Mouse (Mus musculus): Measurements from ENCODE around the gene B3gnt9. TPM values are rescaled to one million over a fixed set of nuclear protein-coding genes. Genes with fewer than 3 reads are reported as not detected.

The B3gnt9 gene
- 6.0 and 9.7 TPM in 2 replicates for total RNA-seq (2014; rRNA removed; ENCODE audit: low replicate concordance)
- 7.3 and 7.7 TPM in 2 replicates for polyA plus RNA-seq (2015; fragmentation: Nextera tagmentation; extraction: Ambion mirVana)

DNA sequence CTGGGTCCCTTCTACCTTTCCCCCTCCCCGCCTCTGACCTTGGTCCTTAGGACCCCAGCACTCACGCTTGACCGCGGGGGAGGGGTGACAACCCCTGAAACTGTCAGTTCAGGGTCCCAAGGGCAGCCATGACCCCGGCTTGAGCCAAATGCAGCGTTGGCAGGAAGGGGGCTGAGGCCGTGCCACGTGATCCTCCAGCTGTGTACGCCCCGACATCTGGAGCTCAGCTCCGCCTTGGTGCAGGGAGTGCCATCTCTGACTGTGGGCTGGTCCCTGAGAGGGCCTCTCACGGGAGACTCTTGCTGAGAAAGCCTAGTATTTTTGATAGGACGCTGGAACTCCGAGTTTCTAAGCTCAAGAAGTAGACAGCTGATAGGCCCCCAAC, at the start of gene B3gnt9:
B3gnt9 (minus strand) TSS at position 188 of the 385 bp plus-strand sequence.
- peaks cover 15% of the 10 kb centered on the region; the same call in 1 of the 2 replicates for H3K27me3 ChIP-seq (ENCODE audit: control insufficient read depth, insufficient read depth, low read length)
- TF ChIP-seq CTCF (IDR thresholded peaks at IDR 0.05; ENCODE audit: low read depth), result no peak
- no peak for TF ChIP-seq EP300 (IDR thresholded peaks at IDR 0.05; ENCODE audit: low read depth)

DNA sequence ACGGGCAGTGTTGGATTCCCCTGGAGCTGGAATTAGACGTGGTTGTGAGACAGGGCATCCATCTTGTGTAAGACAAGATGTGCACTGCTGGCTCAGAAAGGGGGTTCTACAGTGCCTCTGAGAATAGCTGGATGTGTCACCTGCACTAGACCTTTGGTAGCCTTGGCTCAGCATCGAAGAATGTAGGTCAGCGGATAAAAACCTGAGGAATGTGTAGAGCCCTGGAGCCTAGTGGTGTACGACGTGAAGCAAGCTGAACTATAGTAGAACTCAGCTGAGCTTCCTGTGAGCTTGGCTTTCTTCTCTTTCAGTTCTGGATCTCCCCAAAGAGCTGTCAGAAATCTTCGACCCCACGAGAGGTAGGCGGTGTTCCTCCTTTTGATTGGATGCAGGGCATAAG, 48.9 kb upstream of the B3gnt9 start:
- H3K36me3 ChIP-seq (replicated peaks; ENCODE audit: control insufficient read depth, insufficient read depth, low read length), result peaks cover 52% of the 10 kb centered on the region

More for the DNA sequence above, at the start of gene B3gnt9:
- ATAC-seq (ENCODE audit: insufficient read depth, low read depth) (peak; percentile 59), DNase-seq (ENCODE audit: low spot score) (peak; percentile 62)
- WGBS, result 6% methylated on average over 14 of the region's 14 CpGs
- Histone ChIP-seq H3K36me3 (replicated peaks; ENCODE audit: control insufficient read depth, insufficient read depth, low read length) (peaks cover 34% of the 10 kb centered on the region), H3K9me3 (replicated peaks; ENCODE audit: control insufficient read depth, low read length) (no peaks in the 10 kb centered on the region), H3K4me2 (ENCODE audit: low read depth, low read length) (peak within 1 kb of the TSS; percentile 99), H3K4me3 (ENCODE audit: low read depth, low read length) (peak within 1 kb of the TSS; percentile 67), H3K9ac (replicated peaks; ENCODE audit: low read depth, low read length) (peak within 1 kb of the TSS; percentile 55), H3K4me1 (ENCODE audit: control insufficient read depth, insufficient read depth) (peaks cover 26% of the 10 kb centered on the region), H3K27ac (ENCODE audit: low read depth) (peak within 1 kb of the TSS; percentile 78)

GRCm38 (mm10) chr8:105303396-105303795, 48.4 kb upstream of the B3gnt9 start:
- DNase-seq (ENCODE audit: low spot score) (no peak), ATAC-seq (ENCODE audit: insufficient read depth, low read depth) (no peak)
- no peaks in the 10 kb centered on the region for H3K27me3 ChIP-seq (ENCODE audit: control insufficient read depth, insufficient read depth, low read length)
- 78% methylated on average over 8 of the region's 8 CpGs for WGBS
- no peak overlapping the region for H3K4me2 ChIP-seq (ENCODE audit: low read depth, low read length)
- peaks cover 51% of the 10 kb centered on the region for H3K36me3 ChIP-seq (replicated peaks; ENCODE audit: control insufficient read depth, insufficient read depth, low read length)
- H3K4me1 ChIP-seq (ENCODE audit: control insufficient read depth, insufficient read depth), result peaks cover 30% of the 10 kb centered on the region
- H3K9ac ChIP-seq (replicated peaks; ENCODE audit: low read depth, low read length), result no peak overlapping the region
- TF ChIP-seq CTCF (IDR thresholded peaks at IDR 0.05; ENCODE audit: low read depth) (no peak), EP300 (IDR thresholded peaks at IDR 0.05; ENCODE audit: low read depth) (no peak)
- H3K9me3 ChIP-seq (replicated peaks; ENCODE audit: control insufficient read depth, low read length), result no peaks in the 10 kb centered on the region
- 0 out of 2 replicates have a peak overlapping the region, but pooled peaks have one; percentile 22 for H3K27ac ChIP-seq (ENCODE audit: low read depth)
- no peak overlapping the region for H3K4me3 ChIP-seq (ENCODE audit: low read depth, low read length)

More for the DNA sequence above, 48.9 kb upstream of the B3gnt9 start:
- no peaks in the 10 kb centered on the region for H3K27me3 ChIP-seq (ENCODE audit: control insufficient read depth, insufficient read depth, low read length)
- no peak overlapping the region for H3K9ac ChIP-seq (replicated peaks; ENCODE audit: low read depth, low read length)
- H3K4me1 ChIP-seq (ENCODE audit: control insufficient read depth, insufficient read depth), result peaks cover 25% of the 10 kb centered on the region
- H3K9me3 ChIP-seq (replicated peaks; ENCODE audit: control insufficient read depth, low read length), result no peaks in the 10 kb centered on the region
- ATAC-seq (ENCODE audit: insufficient read depth, low read depth) (peak; percentile 34; the same call in 1 of the 2 replicates), DNase-seq (ENCODE audit: low spot score) (no peak)
- no peak for TF ChIP-seq EP300 (IDR thresholded peaks at IDR 0.05; ENCODE audit: low read depth)
- no peak for TF ChIP-seq CTCF (IDR thresholded peaks at IDR 0.05; ENCODE audit: low read depth)
- H3K4me2 ChIP-seq (ENCODE audit: low read depth, low read length), result no peak overlapping the region
- H3K27ac ChIP-seq (ENCODE audit: low read depth), result peak overlapping the region; percentile 46; the same call in 1 of the 2 replicates
- H3K4me3 ChIP-seq (ENCODE audit: low read depth, low read length), result no peak overlapping the region
- 49% methylated on average over 9 of the region's 9 CpGs for WGBS

DNA sequence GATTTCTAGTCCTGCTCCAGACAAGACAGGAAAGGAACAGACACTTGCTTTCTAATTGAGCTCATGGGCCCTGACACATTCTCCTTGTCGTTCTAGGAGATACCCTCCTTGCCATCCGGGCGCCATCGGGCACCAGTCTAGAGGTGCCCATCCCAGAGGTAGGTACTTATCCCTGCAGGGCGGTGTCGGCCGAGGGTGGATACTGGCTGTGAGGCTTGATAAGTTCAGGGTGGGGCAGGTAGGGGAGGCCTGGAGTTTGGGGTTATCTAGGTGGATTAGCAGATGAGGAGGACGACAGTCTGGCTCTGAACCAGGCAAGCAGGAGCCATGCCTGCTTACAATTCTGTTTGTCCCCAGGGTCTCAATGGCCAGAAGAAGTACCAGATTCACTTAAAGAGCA, 45.0 kb upstream of the B3gnt9 start:
- H3K4me1 ChIP-seq (ENCODE audit: control insufficient read depth, insufficient read depth), result peaks cover 35% of the 10 kb centered on the region
- H3K27ac ChIP-seq (ENCODE audit: low read depth), result no peak overlapping the region
- no peak overlapping the region for H3K4me3 ChIP-seq (ENCODE audit: low read depth, low read length)
- TF ChIP-seq CTCF (IDR thresholded peaks at IDR 0.05; ENCODE audit: low read depth) (no peak), EP300 (IDR thresholded peaks at IDR 0.05; ENCODE audit: low read depth) (no peak)
- H3K27me3 ChIP-seq (ENCODE audit: control insufficient read depth, insufficient read depth, low read length), result no peaks in the 10 kb centered on the region
- H3K9me3 ChIP-seq (replicated peaks; ENCODE audit: control insufficient read depth, low read length), result no peaks in the 10 kb centered on the region
- DNase-seq (ENCODE audit: low spot score), result no peak
- WGBS, result 88% methylated on average over 8 of the region's 8 CpGs
- no peak overlapping the region for H3K9ac ChIP-seq (replicated peaks; ENCODE audit: low read depth, low read length)
- H3K4me2 ChIP-seq (ENCODE audit: low read depth, low read length), result no peak overlapping the region
- peaks cover 44% of the 10 kb centered on the region for H3K36me3 ChIP-seq (replicated peaks; ENCODE audit: control insufficient read depth, insufficient read depth, low read length)
- no peak for ATAC-seq (ENCODE audit: insufficient read depth, low read depth)

DNA sequence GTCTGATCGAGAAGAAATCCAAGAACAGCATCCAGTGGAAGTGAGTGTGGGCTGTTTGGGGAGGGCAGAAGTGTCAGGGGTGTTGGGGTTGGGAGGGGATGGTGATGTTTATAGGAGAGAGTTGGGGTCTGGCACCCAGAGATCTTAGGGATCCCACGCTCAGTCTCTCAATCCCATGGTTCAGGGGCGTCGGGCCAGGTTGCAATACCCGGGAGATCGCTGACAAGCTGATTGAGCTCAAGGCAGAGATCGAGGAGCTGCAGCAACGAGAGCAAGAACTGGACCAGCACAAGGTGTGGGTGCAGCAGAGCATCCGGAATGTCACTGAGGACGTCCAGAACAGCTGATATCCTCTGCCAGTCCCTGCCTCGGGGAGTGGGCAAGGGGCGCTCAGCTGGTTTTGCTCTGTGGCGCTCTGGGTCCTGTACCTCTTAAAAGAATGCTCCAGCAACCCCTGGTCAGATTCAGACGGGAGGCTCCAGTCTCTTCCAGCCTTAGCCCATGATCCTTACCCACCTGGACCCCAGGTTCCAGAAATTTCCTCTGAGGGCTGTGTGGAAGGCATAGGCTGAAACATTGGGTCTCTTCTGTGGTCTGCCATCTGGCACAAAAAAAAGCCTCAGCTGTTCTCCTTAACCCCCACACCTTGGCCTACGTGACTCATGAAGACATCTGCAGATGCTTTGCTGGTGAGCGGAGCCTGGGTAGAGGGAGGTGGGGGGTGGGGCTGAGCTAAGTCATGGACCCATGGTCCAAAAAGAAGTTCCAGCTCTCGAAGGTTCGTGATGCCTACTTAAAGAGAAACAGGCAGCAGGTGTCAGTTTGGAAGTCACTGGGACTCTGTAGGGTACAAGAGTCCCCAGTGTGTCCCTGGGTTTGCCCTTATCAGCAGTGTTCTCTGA, 43.6 kb upstream of the B3gnt9 start:
- H3K9me3 ChIP-seq (replicated peaks; ENCODE audit: control insufficient read depth, low read length), result no peaks in the 10 kb centered on the region
- peak overlapping the region; percentile 76; the same call in 1 of the 2 replicates for H3K27ac ChIP-seq (ENCODE audit: low read depth)
- H3K4me2 ChIP-seq (ENCODE audit: low read depth, low read length), result peak overlapping the region; percentile 79
- 39% methylated on average over 18 of the region's 18 CpGs for whole genome bisulfite sequencing
- no peak for TF ChIP-seq EP300 (IDR thresholded peaks at IDR 0.05; ENCODE audit: low read depth)
- no peak for TF ChIP-seq CTCF (IDR thresholded peaks at IDR 0.05; ENCODE audit: low read depth)
- peak overlapping the region; percentile 79 for H3K9ac ChIP-seq (replicated peaks; ENCODE audit: low read depth, low read length)
- DNase-seq (ENCODE audit: low spot score), result no peak
- peaks cover 23% of the 10 kb centered on the region for H3K4me1 ChIP-seq (ENCODE audit: control insufficient read depth, insufficient read depth)
- no peaks in the 10 kb centered on the region for H3K27me3 ChIP-seq (ENCODE audit: control insufficient read depth, insufficient read depth, low read length)
- peaks cover 44% of the 10 kb centered on the region for H3K36me3 ChIP-seq (replicated peaks; ENCODE audit: control insufficient read depth, insufficient read depth, low read length)
- ATAC-seq (ENCODE audit: insufficient read depth, low read depth), result no peak
- peak overlapping the region; percentile 78 for H3K4me3 ChIP-seq (ENCODE audit: low read depth, low read length)
